Mouse (Mus musculus) midbrain, embryonic 15.5 days (tissue): ENCODE measurements around the gene Vmn1r178. TPM values are rescaled to one million over a fixed set of nuclear protein-coding genes. Genes with fewer than 3 reads are reported as not detected.
"Not testable (repeated sequence)": the region's sequence is repeated elsewhere in the genome, so short reads cannot be mapped to it uniquely, and the experiment has no call there.

ENCODE experiments used
- ATAC-seq: fragments of 200-750 bp; cut with Nextera tagmentation; replicated peaks from 2 replicates; pipeline ENCODE4 v1.8.0; 2017; ENCODE audit warnings: moderate TSS enrichment
- H3K27ac ChIP-seq: fragments of 300-500 bp; sonication (generic); 2 replicates; pipeline ENCODE4 v1.5.1; 2015; ENCODE audit warnings: mild to moderate bottlenecking, inconsistent platforms
- H3K27me3 ChIP-seq: fragments of 300-500 bp; sonication (generic); replicated peaks from 2 replicates; pipeline ENCODE4 v1.6.1; 2015; ENCODE audit warnings: inconsistent platforms
- H3K36me3 ChIP-seq: fragments of 300-500 bp; sonication (generic); replicated peaks from 2 replicates; pipeline ENCODE4 v1.6.1; 2015; ENCODE audit warnings: inconsistent platforms
- H3K4me1 ChIP-seq: fragments of 300-500 bp; sonication (generic); 2 replicates; pipeline ENCODE4 v1.6.1; 2015; ENCODE audit warnings: inconsistent platforms
- H3K4me2 ChIP-seq: fragments of 300-500 bp; sonication (generic); 2 replicates; pipeline ENCODE4 v1.6.1; 2015; ENCODE audit warnings: inconsistent platforms, mild to moderate bottlenecking, moderate library complexity
- H3K4me3 ChIP-seq: fragments of 300-500 bp; sonication (generic); 2 replicates; pipeline ENCODE4 v1.5.1; 2015; ENCODE audit warnings: mild to moderate bottlenecking, inconsistent platforms
- H3K9ac ChIP-seq: fragments of 300-500 bp; sonication (generic); 2 replicates; pipeline ENCODE4 v1.6.1; 2015; ENCODE audit warnings: mild to moderate bottlenecking, inconsistent platforms
- H3K9me3 ChIP-seq: fragments of 300-500 bp; sonication (generic); 2 replicates; pipeline ENCODE4 v1.6.1; 2016; ENCODE audit warnings: inconsistent platforms
- WGBS: fragments of 180-500 bp; shearing (Covaris S2); methylation state at CpG from one replicate; pipeline ENCODE4 v1.1.7; 2015; ENCODE audit warnings: mixed read lengths; 5-methylcytosine and 5-hydroxymethylcytosine counted together
- polyA plus RNA-seq: library from polyadenylated mRNA; unstranded; fragments of >200 nt; fragmentation: Nextera tagmentation; extraction: Ambion mirVana; gene quantifications from 2 replicates; pipeline ENCODE4 v1.2.1, GENCODE M21; 2015

Gene Vmn1r178
- not detected in 2 replicates for polyA plus RNA-seq

DNA sequence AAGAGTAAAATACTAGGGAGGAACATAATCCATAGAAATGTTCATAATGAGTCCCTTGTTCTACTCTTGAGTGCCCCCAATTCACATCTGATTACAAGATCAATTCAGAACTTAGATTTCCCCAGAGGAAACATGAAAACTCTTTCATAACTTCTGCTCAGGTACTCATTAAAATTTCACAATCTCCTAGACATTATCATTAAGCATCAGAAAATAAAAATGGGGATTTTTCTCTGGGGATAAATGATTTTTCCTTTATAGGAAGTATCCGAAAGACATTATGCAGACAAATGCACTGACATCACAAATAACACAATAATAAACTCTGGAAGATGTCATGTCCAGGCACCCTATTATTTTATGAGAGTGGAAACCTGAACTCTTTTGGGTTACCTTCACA lies at the start of gene Vmn1r178:
Gene Vmn1r178 (plus strand): TSS at position 301 of the 400 bp plus-strand sequence.
- peaks cover 21% of the 10 kb centered on the region for H3K9me3 ChIP-seq
- no peak within 1 kb of the TSS for H3K4me3 ChIP-seq
- no peak within 1 kb of the TSS for H3K9ac ChIP-seq
- 75% methylated on average over 1 of the region's 1 CpGs for WGBS
- H3K36me3 ChIP-seq = no peaks in the 10 kb centered on the region
- no peak for ATAC-seq
- no peaks in the 10 kb centered on the region for H3K27me3 ChIP-seq
- no peaks in the 10 kb centered on the region for H3K4me1 ChIP-seq
- no peak within 1 kb of the TSS for H3K27ac ChIP-seq
- H3K4me2 ChIP-seq = no peak within 1 kb of the TSS

DNA sequence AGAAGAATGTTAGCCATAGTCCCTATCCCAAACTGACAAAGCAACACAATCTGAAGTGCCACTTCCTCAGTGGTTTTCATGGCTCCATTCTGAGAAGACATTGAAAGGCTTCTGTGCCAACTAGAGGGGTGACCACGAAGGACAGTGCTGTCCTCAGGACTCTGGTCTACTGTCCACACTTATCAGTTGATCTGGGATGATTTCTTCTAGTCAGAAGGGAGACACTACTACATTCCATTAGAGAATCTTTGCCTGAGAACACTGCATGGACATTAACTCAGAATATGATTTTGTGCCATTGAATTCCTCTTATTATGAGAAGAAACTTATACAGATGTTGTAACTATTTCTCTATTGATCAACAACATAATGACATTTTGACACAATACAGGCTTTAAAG lies 25.5 kb upstream of the Vmn1r178 start, which contains the start of gene Vmn1r177:
Gene Vmn1r177 (minus strand): TSS at position 101 of the 400 bp plus-strand sequence.
- not testable (repeated sequence) for H3K4me1 ChIP-seq, H3K36me3 ChIP-seq, H3K27ac ChIP-seq, H3K9me3 ChIP-seq, ATAC-seq, H3K9ac ChIP-seq, H3K4me3 ChIP-seq, H3K27me3 ChIP-seq, H3K4me2 ChIP-seq
- WGBS = 11% methylated on average over 1 of the region's 1 CpGs

DNA sequence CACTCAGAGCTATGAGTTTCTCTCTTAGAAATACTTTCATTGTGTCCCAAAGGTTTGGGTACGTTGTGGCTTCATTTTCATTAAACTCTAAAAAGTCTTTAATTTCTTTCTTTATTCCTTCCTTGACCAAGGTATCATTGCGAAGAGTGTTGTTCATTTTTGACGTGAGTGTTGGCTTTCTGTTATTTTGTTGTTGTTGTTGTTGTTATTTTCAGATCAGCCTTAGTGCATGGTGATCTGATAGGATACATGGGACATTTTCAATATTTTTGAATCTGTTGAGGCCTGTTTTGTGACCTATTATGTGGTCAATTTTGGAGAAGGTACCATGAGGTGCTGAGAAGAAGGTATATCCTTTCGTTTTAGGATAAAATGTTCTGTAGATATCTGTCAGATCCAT lies 14.9 kb upstream of the Vmn1r178 start:
- 72% methylated on average over 4 of the region's 4 CpGs for WGBS
- not testable (repeated sequence) for H3K4me1 ChIP-seq, H3K27me3 ChIP-seq, H3K36me3 ChIP-seq, H3K9me3 ChIP-seq, H3K4me2 ChIP-seq, H3K27ac ChIP-seq, ATAC-seq, H3K4me3 ChIP-seq, H3K9ac ChIP-seq

DNA sequence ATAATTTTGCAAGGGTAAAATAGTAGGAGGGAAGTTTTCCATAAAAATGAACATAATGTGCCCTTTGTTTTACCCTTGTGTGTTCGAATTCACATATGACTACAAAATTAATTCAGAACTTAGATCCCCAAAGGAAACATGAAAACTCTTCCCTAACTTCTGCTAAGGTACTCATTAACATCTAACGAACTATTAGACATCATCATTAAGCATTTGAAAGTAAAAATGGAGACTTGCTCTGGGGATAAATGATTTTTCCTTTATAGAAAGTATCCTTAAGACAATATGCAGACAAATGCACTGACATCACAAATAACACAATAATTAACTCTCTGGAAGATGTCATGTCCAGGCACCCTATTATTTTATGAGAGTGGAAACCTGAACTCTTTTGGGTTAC lies 34.9 kb downstream of the Vmn1r178 start, which contains the start of gene Vmn1r179:
Gene Vmn1r179 (plus strand): TSS at position 301 of the 400 bp plus-strand sequence.
- no peaks in the 10 kb centered on the region for H3K27me3 ChIP-seq
- H3K4me3 ChIP-seq = no peak within 1 kb of the TSS
- H3K9ac ChIP-seq = no peak within 1 kb of the TSS
- H3K9me3 ChIP-seq = peaks cover 19% of the 10 kb centered on the region
- ATAC-seq = no peak
- H3K36me3 ChIP-seq = no peaks in the 10 kb centered on the region
- 54% methylated on average over 2 of the region's 2 CpGs for WGBS
- H3K4me2 ChIP-seq = no peak within 1 kb of the TSS
- H3K27ac ChIP-seq = no peak within 1 kb of the TSS
- H3K4me1 ChIP-seq = no peaks in the 10 kb centered on the region

Other genes with a start within 250 kb of the Vmn1r178 start
- gene Vmn1r172, start 233.7 kb upstream of the Vmn1r178 start, polyA plus RNA-seq = not detected in 2 replicates
- gene Vmn1r173, start 191.3 kb upstream of the Vmn1r178 start, polyA plus RNA-seq = not detected in 2 replicates
- not detected in 2 replicates for gene Vmn1r174, start 139.7 kb upstream of the Vmn1r178 start, polyA plus RNA-seq
- not detected in 2 replicates for gene Vmn1r175, start 81.4 kb upstream of the Vmn1r178 start, polyA plus RNA-seq
- not detected in 2 replicates for gene Vmn1r176, start 54.6 kb upstream of the Vmn1r178 start, polyA plus RNA-seq
- not detected in 2 replicates for gene Vmn1r177, start 25.6 kb upstream of the Vmn1r178 start, polyA plus RNA-seq
- gene Vmn1r179, start 35.0 kb downstream of the Vmn1r178 start, polyA plus RNA-seq = not detected in 2 replicates
- not detected in 2 replicates for gene Vmn1r180, start 58.6 kb downstream of the Vmn1r178 start, polyA plus RNA-seq
- gene Vmn1r181, start 82.6 kb downstream of the Vmn1r178 start, polyA plus RNA-seq = not detected in 2 replicates
- gene V1rd19, start 109.7 kb downstream of the Vmn1r178 start, polyA plus RNA-seq = not detected in 2 replicates
- 0.01 TPM in 1 of 2 replicates, not detected in the other for gene Vmn1r183, start 161.2 kb downstream of the Vmn1r178 start, polyA plus RNA-seq
- 40.1 and 44.1 TPM in 2 replicates for gene Zfp180, start 189.9 kb downstream of the Vmn1r178 start, polyA plus RNA-seq
- 11.3 TPM in 2 replicates for gene Zfp112, start 220.3 kb downstream of the Vmn1r178 start, polyA plus RNA-seq
- gene Zfp235, start 242.2 kb downstream of the Vmn1r178 start, polyA plus RNA-seq = 26.1 and 26.3 TPM in 2 replicates